Mouse (Mus musculus) brain, embryonic 14.5 days (tissue): Measurements from ENCODE around the gene Acyp1. TPM values are rescaled to one million over a fixed set of nuclear protein-coding genes. Genes with fewer than 3 reads are reported as not detected.
A peak's percentile ranks its signal among the peaks of the same experiment; 100 is the strongest.

Source experiments
- DNase-seq: peaks from one replicate; pipeline ENCODE4 v3.0.0-alpha.2; 2011; ENCODE audit warnings: low read depth
- CTCF ChIP-seq: fragments of 200-500 bp; IDR thresholded peaks from 2 replicates; pipeline ENCODE4 v1.5.1; 2012; ENCODE audit warnings: inconsistent platforms, mild to moderate bottlenecking, moderate library complexity, borderline replicate concordance; ENCODE audit not compliant: insufficient read depth, insufficient read length; ENCODE audit errors: extremely low read depth
- POLR2A ChIP-seq: fragments of 200-500 bp; IDR thresholded peaks from 2 replicates; pipeline ENCODE4 v1.6.1; 2012; ENCODE audit warnings: mild to moderate bottlenecking, inconsistent platforms, borderline replicate concordance; ENCODE audit not compliant: poor library complexity, insufficient read depth, insufficient read length, severe bottlenecking; ENCODE audit errors: extremely low read depth
- polyA plus RNA-seq: library from polyadenylated mRNA; depleted of rRNA; stranded (reverse); fragments of >200 nt; gene quantifications from 2 replicates; pipeline ENCODE4 v1.2.3, GENCODE M21; 2012; rRNA removed

The Acyp1 gene
- 27.6 and 38.6 TPM in 2 replicates for polyA plus RNA-seq

DNA sequence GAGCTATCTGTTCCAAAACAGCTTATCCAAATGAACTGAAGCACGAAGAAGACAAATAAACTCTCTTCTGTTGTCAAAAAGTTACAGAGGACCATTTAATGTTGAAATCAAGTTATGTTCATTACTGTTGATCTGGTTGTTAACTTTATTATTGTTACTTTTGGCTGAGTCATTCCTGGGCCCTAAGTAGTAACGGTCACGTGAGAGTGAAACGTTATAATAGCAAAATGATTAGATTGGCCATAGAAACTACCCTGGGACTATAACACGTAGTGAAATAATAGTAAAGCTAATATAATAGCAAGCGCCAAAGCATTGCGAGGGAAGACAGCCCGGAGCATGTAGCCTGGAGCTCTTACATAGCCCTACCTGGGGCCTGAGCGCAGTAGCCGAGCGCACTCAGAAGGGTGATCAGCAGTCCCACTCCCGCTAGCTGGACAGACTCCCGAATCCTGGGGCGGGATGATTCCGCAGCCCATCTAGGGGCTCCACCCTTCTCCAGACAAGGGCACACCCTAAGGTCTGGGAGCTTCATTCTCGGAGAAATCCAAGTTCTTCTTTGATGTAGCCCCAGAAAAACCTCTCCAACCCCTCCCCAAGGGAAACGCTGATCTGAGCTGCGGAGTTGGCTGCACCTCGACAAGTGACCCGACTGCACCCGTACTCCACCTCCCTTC is at the start of gene Acyp1:
Acyp1 (minus strand) TSS at position 630 of the 677 bp plus-strand sequence.
- TF ChIP-seq POLR2A, result no peak
- no peak for TF ChIP-seq CTCF
- peak; percentile 28 for DNase-seq

DNA sequence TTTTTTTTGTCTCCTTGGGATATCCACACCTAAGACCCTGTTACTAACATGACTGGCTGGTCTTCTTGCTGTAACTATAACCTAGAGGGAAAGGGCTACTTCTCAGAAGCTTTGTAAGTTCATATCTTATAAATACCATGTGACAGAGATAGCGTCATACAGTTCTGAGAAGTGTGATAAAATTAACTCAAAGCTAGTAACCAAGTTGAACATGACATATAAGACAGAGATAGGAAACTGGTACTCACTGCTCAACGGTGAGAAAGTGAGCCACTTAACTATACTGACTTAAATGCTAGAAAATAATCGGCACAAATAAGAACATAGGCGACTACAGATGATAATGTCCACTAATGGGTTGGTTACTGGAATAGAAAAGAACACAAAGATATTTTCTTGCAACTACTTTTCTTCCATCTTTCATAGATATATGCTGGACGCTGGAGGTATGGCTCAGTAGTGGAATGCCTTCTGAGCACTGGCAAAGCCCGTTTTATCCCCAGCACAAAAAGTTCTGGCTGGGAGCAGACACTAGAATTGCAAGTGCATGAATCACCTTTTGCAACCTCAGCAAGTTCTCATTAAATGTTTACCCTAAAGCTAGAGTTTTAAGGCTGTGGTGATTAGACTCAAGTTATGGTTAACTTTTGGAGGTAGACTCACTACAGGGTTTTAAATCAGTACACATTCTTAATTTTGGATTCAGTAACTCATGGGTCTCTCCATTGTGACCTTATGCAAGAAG is 49.5 kb upstream of the Acyp1 start:
- no peak for TF ChIP-seq POLR2A
- no peak for TF ChIP-seq CTCF

DNA sequence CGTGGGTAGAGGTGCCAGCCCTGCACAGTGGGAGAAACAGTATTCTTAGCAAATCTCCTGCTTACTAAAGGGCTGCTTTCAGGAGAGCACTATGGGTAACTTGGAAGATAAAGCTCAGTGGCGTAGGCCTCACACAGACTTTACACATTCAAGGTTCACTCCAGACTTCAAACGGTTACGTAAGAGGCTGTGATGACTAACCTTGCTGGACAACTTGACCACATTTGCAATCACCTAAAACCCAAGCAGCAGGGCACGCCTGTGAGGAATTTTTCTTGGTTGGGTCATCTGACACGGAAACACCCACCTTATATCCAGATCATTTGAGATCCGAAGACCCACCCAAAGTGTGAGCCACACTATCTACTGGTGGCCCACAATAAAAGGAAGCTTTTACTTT is 41.9 kb upstream of the Acyp1 start:
- no peak for DNase-seq
- TF ChIP-seq CTCF (no peak), POLR2A (no peak)

More for the DNA sequence above, 49.5 kb upstream of the Acyp1 start:
- DNase-seq, result no peak

DNA sequence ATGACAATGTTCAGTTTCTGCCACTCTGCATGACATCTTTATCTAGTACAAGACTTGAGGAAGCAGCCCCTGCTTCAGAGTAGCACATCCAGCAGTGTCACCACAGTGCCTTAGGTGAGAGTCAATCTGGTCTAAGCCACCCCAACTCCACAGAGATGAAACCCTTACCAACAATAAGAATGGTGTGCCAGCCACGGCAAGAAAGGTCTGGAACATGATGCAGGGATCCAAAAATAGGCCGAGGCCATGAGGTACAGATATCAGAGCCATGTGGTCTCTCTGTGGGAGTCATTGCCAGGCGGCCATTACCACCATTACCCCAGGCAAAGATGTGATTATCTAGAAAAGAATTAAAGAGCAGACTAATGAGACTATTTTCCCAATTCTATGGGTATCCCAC is 20.4 kb upstream of the Acyp1 start:
- DNase-seq, result no peak

DNA sequence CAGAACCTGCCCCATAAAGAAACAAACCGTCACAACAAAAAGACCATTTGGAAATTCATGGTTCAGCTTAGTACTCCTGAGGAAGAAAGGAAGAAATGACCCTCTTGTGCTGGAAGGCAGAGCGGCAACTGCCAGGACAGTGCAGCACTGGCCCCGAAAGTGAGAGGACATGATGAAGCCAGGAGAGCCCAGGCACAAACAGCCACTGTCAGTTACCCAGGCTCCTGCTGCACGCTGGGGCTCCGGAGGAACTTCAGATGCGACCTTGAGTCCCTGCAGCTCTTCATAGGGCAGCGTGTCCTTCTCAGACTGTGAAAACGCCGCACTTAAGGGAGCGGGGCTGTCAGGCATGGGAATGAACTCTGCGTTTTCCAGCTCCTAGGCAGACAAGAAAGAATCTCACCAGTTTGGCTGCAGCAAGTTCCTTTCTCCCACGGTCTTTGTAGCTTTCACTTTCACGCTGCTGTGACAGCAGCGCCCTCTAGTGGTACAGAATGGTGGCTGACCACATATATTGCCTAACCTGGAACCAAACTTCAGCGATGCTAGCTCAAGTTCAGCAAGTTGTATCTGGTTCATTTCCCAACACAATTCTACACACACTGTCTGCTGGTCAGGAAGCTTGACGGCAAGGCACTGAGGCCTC is 17.1 kb upstream of the Acyp1 start:
- TF ChIP-seq CTCF (peak; percentile 94), POLR2A (no peak)
- peak; percentile 90 for DNase-seq

More for the DNA sequence above, 20.4 kb upstream of the Acyp1 start:
- TF ChIP-seq CTCF, result no peak
- TF ChIP-seq POLR2A, result no peak

DNA sequence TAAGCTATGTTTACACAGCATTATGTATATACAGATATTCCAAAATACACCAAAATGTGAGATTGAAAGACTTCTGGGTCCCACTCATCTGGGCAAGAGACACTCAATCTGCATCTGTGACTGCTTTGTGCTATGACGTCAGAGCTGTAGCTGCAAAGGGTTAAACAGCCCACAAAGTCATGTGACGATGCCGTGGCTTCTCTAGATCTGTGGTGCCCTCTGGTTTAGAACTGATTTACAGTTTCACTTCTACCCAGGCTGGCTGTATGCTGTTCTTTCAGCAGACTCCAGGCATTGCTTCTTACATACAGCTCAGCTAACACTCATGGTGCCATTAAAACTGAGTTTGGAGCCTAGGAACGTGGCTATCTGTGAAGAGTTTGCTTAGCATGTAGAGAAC is 16.5 kb upstream of the Acyp1 start:
- no peak for DNase-seq
- no peak for TF ChIP-seq POLR2A
- TF ChIP-seq CTCF, result no peak

DNA sequence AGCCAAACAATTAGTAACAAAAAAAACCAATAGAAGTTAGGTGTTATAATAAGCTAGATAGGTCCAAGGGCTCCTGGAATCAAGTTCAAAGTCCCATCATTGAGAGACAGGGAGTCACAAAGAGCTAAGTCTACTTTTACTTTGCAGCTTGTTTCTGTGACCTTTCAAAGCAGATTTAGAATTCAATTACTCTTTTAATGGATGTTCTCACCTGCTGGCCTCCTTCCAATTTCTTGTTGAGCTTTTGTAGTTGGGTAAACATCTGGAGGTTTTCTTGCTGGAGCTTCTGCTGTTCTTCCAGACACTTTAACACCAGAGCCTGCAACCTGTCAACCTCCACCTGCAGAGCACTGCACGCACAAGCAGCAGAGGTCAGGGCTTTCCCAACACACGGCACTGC is 15.0 kb upstream of the Acyp1 start:
- no peak for DNase-seq
- no peak for TF ChIP-seq POLR2A
- TF ChIP-seq CTCF, result no peak

DNA sequence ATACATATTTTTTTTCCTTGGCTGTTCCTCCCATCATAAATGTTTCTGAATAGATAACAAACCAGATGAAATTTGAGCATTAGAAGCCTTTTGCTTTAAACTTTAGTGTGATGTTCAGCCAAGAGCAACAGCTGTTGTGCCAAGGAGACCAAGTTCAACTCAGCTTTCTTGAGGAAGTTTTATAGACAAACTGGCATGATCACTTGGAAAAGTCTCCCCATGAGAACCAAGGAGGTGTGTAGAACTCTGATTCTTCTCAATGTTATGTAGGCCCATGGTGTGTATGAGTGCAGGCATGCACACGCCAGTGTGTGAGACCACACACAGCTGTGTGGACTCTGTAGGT is 10.6 kb upstream of the Acyp1 start:
- TF ChIP-seq POLR2A, result no peak
- TF ChIP-seq CTCF, result no peak

DNA sequence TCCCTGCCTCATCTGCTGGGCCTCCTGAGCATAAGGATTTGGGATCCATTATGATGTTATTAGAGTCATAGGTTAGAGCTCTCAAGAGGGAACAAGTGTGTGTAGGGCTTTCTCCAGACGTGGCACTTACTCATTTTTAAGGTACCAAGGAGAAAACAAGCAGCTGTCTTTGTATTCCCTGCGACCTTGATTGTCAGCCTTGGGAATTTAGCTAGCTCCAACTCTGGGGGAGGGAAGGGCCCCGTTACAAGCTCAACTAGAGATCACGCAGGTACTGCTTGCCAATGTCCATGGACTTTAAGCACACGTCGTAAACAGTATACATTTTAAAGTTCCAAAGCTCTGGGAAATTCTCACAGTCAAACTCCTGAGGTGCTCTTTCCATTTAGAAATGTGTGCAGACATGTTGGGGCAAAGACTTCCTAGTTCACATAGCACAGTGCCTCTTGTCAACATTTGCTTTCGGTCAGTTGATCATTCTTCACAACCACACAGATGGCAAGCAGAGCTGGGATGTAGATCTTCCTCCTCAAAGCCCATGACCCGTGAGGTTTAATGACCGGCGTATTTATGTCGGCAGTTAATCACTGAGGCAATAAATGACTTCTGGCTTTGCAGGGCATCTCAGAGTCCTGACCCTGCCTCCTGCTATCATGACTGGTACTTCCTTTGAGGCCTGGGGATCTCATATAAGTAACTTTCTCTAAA is 10.0 kb upstream of the Acyp1 start:
- no peak for TF ChIP-seq CTCF
- TF ChIP-seq POLR2A, result no peak

More for the DNA sequence above, 10.6 kb upstream of the Acyp1 start:
- no peak for DNase-seq

DNA sequence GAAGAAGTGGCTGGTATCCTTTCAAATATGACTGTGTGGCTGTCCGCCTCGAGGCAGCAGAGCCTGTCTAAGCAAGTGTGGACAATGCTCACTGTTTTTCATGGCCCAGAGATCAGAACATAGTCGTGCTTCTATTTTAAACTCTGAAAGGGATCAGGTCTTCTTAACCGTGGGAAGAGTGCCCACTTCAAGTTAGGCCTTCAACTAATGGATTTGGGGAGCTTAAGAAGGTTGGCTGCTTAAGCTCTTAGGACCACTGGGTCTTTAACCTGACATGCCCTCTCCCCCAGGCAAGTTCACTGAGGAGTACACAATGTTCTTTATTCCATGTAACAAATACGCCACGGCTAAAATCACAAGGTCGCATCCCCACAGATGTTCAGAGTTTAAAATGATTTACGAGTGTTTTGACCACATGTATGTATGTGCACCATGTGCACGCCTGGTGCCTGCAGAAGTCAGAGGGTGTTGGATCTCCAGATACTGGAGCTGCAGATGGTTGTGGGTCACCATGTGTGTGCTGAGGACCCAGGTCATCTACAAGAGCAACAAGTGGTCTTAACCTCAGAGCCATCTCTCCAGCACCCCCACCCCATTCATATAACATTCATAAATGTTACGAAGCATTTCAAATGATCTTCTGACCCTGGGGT is 9.2 kb upstream of the Acyp1 start:
- DNase-seq, result no peak
- no peak for TF ChIP-seq CTCF
- TF ChIP-seq POLR2A, result no peak

More for the DNA sequence above, 10.0 kb upstream of the Acyp1 start:
- DNase-seq, result no peak

DNA sequence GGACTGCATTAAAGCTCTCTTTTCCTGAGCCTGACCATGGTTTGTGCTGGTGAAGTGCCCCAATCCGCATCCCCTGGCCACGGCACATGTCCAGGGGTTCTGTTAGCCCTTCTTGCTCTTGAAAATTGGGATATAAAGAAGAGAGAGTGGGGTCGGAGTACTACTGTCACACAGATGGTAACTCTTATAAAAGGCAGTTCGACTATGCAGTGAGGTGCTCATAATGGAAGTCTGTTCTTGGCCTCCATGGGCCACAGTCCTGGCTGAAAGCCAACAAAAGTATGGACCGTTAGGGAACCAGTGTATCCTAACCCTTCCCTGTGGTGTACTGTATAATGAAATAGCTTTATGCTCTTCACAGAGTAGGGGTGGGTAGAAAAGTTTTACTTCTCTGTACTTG is 8.7 kb upstream of the Acyp1 start:
- no peak for DNase-seq
- no peak for TF ChIP-seq POLR2A
- no peak for TF ChIP-seq CTCF

DNA sequence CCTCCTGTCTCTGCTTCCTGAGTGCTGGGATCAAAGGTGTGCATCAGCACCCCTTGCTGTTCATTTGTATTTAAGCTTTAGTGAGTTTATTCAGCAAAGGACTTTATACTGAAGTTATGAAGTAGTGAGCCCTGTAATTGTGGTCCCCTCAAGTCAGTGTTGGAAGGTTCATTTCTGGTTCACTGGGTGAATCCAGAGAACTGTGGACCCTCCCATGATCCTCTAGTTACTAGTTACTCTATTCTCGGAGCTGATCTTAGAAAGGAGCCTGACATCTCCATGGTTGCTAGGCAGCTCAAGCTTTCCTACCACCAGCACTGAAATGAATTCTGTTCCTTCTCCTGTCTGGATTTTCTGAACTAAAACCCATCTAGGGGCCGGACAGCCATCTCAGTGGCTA is 7.3 kb upstream of the Acyp1 start:
- no peak for DNase-seq
- TF ChIP-seq POLR2A (no peak), CTCF (no peak)
